Mouse (Mus musculus): ENCODE data around the gene Tmem189. TPM values are rescaled to one million over a fixed set of nuclear protein-coding genes. Genes with fewer than 3 reads are reported as not detected.

Tmem189 gene
- polyA plus RNA-seq, 1 experiment = 36.2 TPM

DNA sequence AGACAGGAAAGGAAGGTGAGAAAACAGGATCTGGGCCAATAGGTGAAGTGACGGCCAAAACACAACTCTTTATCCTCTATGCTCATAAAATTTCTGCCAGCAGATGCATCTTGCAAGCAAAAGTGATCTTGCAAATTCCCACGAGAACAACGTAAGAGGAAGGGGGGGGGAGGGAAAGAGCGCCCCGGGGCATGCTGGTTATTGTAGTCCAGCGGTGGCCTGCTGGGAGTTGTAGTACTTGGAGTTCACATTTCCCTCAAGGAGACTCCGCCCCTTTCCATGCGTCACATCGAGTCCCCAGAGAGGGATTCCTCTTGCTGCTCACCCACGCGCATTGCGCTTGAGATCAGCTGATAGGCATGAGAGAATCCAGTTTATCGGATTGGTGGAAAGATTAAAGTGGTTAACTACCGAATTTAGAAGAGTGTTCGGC, 55.3 kb downstream of the Tmem189 start:
- Histone ChIP-seq H3K4me1 (ENCODE audit: control insufficient read depth, insufficient read depth, low read length) (peaks cover 2% of the 10 kb centered on the region; the same call in 1 of the 2 replicates), H3K27ac (ENCODE audit: control insufficient read depth, insufficient read depth, low read depth, low read length, poor library complexity) (no peak overlapping the region), H3K4me3 (replicated peaks; ENCODE audit: control insufficient read depth, low read depth, low read length) (peak overlapping the region; percentile 5)
- TF ChIP-seq CTCF (IDR thresholded peaks at IDR 0.05; ENCODE audit: control insufficient read depth, insufficient read depth, low read length) (no peak), POLR2A (IDR thresholded peaks at IDR 0.05; ENCODE audit: borderline replicate concordance, control insufficient read depth, low read depth, low read length) (no peak)
- WGBS = under 1% methylated on average over 15 of the region's 15 CpGs

DNA sequence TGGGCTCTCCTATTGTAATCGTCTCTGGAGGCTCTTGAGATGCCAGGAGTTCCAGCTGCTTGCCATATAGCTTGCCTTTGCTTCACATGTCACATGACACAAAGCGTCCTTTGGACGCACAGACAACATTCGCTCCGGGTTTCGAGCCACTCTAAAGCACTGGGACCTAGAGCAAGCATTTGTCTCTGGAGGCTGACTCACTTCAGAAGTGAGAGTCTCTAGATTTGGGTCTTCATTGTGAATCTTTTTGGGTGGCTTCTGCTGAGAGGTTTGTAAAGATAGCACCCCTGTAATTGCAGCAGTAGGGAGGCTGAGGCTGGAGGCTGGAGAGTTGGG, 56.1 kb downstream of the Tmem189 start:
- no peak overlapping the region for H3K4me3 ChIP-seq (replicated peaks; ENCODE audit: control insufficient read depth, low read depth, low read length)
- no peak for TF ChIP-seq CTCF (IDR thresholded peaks at IDR 0.05; ENCODE audit: control insufficient read depth, insufficient read depth, low read length)
- no peak for TF ChIP-seq POLR2A (IDR thresholded peaks at IDR 0.05; ENCODE audit: borderline replicate concordance, control insufficient read depth, low read depth, low read length)
- no peak overlapping the region for H3K27ac ChIP-seq (ENCODE audit: control insufficient read depth, insufficient read depth, low read depth, low read length, poor library complexity)
- H3K4me1 ChIP-seq (ENCODE audit: control insufficient read depth, insufficient read depth, low read length) = peaks cover 4% of the 10 kb centered on the region; the same call in 1 of the 2 replicates
- WGBS = 92% methylated on average over 6 of the region's 6 CpGs

DNA sequence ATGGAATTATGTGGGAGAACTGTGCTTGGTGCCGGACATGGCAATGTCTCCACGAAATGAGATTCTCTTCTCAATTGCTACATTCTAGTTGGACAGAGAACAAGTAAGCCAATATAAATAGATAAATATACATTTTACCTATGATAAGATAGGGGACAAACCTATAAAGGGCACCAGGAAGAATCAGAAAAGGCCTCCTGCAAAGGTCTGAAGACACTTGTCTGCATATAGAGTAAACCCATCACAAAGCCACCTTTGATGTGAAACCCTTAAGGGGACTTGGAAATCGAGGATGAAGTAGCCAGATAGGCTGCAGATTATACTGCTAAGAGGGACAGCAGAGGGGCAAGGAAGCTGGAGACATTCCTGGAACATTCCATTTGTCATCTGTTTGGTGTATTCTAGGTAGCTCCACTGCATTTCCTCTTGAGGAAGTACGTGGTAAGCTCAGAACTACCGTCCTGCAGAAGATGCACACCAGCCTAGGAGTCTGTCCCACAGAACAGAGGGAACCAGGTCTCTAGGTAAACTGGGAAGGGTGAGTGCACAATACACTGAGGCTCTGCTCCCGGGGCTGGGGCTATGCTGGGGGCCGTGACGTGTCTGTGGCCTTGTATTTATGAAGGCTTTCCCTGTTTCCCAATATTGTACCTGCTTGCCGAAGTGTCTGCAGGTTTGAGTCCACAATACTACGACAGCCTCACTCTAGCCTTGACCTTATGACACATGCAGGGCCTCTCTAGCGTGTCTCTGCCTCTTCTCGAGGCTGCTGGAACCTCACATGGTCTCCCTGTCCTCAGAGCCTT, 56.7 kb downstream of the Tmem189 start:
- peak overlapping the region; percentile 80 for H3K4me3 ChIP-seq (replicated peaks; ENCODE audit: control insufficient read depth, low read depth, low read length)
- TF ChIP-seq CTCF (IDR thresholded peaks at IDR 0.05; ENCODE audit: control insufficient read depth, insufficient read depth, low read length) (no peak), POLR2A (IDR thresholded peaks at IDR 0.05; ENCODE audit: borderline replicate concordance, control insufficient read depth, low read depth, low read length) (no peak)
- peak overlapping the region; percentile 97 for H3K27ac ChIP-seq (ENCODE audit: control insufficient read depth, insufficient read depth, low read depth, low read length, poor library complexity)
- WGBS = 61% methylated on average over 12 of the region's 12 CpGs
- H3K4me1 ChIP-seq (ENCODE audit: control insufficient read depth, insufficient read depth, low read length) = peaks cover 4% of the 10 kb centered on the region; the same call in 1 of the 2 replicates

DNA sequence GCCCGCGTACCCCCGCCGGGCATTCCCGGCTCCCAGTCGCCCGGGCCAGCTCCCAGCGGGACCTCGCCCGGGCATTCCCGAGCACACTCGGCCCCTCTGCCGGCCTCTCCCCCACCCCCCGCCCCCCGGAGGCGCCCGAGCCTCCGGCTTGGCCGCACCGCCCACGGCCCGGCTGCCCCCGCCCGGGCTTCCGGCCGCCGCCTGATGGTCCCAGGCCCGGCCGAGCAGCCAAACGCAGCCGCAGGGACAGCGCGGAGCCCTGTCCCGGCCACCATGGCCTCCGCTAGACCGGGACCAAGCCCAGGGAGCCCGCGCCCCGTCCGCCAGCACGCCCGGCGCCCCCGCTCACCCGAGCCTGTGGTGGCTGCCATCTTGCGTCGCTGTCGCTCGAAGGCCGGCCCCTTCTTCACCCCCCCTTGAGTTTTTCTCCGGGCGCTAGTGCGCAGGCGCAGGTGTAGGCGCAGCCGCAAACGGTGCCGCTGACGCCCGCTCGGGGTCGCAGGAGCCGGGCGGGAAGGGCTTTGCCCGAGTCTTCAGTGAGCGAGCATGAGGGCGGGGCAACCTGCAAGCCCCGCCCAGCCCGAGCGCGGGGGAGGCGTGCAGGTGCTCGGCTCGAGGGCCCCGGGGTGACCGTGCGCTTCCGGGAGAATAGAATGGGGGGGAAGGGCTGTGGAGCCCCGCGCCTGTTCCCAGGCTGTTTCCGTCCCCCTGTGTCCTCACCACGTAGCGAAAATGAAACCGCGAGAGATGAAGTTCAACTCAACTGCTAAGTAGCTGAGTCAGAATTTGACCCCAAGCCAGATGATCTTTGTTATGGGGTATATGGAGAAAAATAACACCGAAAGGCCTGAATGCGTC, 57.8 kb downstream of the Tmem189 start, which contains the start of gene Ube2v1:
Ube2v1 (minus strand) TSS at position 505 of the 858 bp plus-strand sequence.
- 1% methylated on average over 87 of the region's 87 CpGs for WGBS
- Histone ChIP-seq H3K4me3 (replicated peaks; ENCODE audit: control insufficient read depth, low read depth, low read length) (peak within 1 kb of the TSS; percentile 80), H3K27ac (ENCODE audit: control insufficient read depth, insufficient read depth, low read depth, low read length, poor library complexity) (peak within 1 kb of the TSS; percentile 97), H3K4me1 (ENCODE audit: control insufficient read depth, insufficient read depth, low read length) (peaks cover 6% of the 10 kb centered on the region)
- TF ChIP-seq CTCF (IDR thresholded peaks at IDR 0.05; ENCODE audit: control insufficient read depth, insufficient read depth, low read length) (no peak), POLR2A (IDR thresholded peaks at IDR 0.05; ENCODE audit: borderline replicate concordance, control insufficient read depth, low read depth, low read length) (peak; percentile 73; the same call in 1 of the 2 replicates)

DNA sequence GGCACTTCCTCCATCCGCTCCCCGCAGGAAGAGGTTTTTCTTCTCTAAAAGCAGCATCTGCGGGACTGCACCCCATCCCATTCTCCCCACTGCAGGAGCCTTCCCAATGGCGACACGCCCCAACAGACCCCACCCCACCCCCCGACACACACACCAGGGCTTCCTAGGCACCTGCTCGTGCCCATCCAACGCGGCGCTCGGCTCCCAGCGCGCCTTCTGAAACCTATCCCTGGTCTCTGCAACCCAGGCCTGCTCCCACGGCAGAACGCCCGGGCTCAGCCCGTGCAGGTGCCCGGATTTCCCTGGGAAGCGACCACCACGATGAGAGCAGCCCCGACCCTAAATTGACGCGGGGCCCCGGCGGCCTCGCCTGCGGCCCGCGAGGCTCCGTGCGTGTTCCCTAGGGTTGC, 58.4 kb downstream of the Tmem189 start:
- WGBS = 0% methylated on average over 31 of the region's 31 CpGs
- no peak for TF ChIP-seq CTCF (IDR thresholded peaks at IDR 0.05; ENCODE audit: control insufficient read depth, insufficient read depth, low read length)
- TF ChIP-seq POLR2A (IDR thresholded peaks at IDR 0.05; ENCODE audit: borderline replicate concordance, control insufficient read depth, low read depth, low read length) = no peak
- H3K4me1 ChIP-seq (ENCODE audit: control insufficient read depth, insufficient read depth, low read length) = peaks cover 6% of the 10 kb centered on the region

DNA sequence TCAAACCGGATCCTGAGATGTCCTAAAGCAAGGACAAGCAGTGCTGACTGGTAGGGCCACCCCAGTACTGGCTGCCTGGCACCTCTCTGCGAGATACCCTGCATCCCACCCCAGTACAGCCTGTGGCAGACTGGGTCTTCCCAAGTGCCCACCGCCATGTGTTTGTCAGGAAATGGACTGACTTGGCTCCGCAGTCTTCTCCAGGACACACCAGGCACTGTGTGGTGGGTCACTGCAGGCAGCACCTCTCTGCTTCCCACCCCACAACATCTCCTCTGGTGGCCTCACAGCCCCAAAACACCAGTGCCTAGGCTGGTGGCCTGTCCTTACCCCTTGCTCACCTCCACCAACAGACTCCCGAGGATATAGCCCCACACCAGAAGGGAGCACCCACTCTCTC, 59.2 kb downstream of the Tmem189 start:
- TF ChIP-seq POLR2A (IDR thresholded peaks at IDR 0.05; ENCODE audit: borderline replicate concordance, control insufficient read depth, low read depth, low read length) (no peak), CTCF (IDR thresholded peaks at IDR 0.05; ENCODE audit: control insufficient read depth, insufficient read depth, low read length) (no peak)
- H3K4me1 ChIP-seq (ENCODE audit: control insufficient read depth, insufficient read depth, low read length) = peaks cover 6% of the 10 kb centered on the region
- peak overlapping the region; percentile 93 for H3K27ac ChIP-seq (ENCODE audit: control insufficient read depth, insufficient read depth, low read depth, low read length, poor library complexity)
- 56% methylated on average over 5 of the region's 5 CpGs for WGBS
- H3K4me3 ChIP-seq (replicated peaks; ENCODE audit: control insufficient read depth, low read depth, low read length) = peak overlapping the region; percentile 49

More for the DNA sequence above, 58.4 kb downstream of the Tmem189 start:
- peak overlapping the region; percentile 49 for H3K4me3 ChIP-seq (replicated peaks; ENCODE audit: control insufficient read depth, low read depth, low read length)
- peak overlapping the region; percentile 97 for H3K27ac ChIP-seq (ENCODE audit: control insufficient read depth, insufficient read depth, low read depth, low read length, poor library complexity)

DNA sequence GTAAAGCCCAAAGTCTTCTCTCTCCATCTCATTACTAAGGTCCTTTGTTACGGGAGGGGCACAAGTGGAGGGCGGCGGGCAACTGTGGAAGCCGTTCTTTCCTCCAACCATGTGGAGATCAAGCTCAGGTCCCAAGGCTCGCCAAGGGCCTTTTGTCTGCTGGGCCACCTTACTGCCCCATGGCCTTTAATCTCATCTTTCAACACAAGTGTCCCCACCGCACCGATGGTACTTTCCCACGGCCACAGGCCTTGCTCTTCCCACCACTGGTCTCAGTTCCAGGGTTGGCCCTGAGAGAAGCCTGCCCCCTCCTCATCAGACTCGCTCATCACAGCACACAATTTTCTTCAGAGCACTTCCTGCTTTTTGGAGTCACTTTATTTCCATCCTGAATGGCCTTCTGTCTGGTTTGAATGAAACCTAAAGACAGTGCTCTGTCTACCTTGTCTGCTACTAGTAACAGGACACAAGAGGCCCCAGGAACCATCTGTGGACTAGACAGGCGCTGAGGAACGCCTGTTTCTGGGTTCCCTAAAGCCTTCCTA, 59.9 kb downstream of the Tmem189 start:
- H3K4me3 ChIP-seq (replicated peaks; ENCODE audit: control insufficient read depth, low read depth, low read length) = peak overlapping the region; percentile 54
- 77% methylated on average over 11 of the region's 11 CpGs for WGBS
- H3K27ac ChIP-seq (ENCODE audit: control insufficient read depth, insufficient read depth, low read depth, low read length, poor library complexity) = peak overlapping the region; percentile 93
- peaks cover 6% of the 10 kb centered on the region for H3K4me1 ChIP-seq (ENCODE audit: control insufficient read depth, insufficient read depth, low read length)
- no peak for TF ChIP-seq CTCF (IDR thresholded peaks at IDR 0.05; ENCODE audit: control insufficient read depth, insufficient read depth, low read length)
- TF ChIP-seq POLR2A (IDR thresholded peaks at IDR 0.05; ENCODE audit: borderline replicate concordance, control insufficient read depth, low read depth, low read length) = no peak

DNA sequence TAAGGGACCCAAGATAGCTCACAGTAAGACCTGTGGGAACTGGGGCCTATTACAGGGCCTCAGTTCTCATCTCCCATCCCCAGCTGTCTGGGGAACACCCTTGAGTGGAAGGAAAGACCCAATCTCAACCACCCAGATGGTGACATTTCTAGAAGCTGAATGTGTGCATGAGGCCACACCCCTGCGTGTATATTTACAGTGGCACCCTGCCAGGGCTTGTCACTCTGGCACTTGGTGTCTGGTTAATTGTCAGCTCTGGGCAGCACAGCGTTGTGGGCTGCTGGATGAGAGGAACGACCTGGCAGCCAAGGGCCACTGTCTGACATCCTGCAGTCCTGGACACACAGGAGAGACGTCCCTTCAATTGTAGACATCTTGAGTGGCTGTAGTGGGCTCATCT, 60.8 kb downstream of the Tmem189 start:
- H3K4me1 ChIP-seq (ENCODE audit: control insufficient read depth, insufficient read depth, low read length) = peaks cover 6% of the 10 kb centered on the region
- 39% methylated on average over 4 of the region's 4 CpGs for WGBS

More for the DNA sequence above, 60.8 kb downstream of the Tmem189 start:
- peak overlapping the region; percentile 54 for H3K4me3 ChIP-seq (replicated peaks; ENCODE audit: control insufficient read depth, low read depth, low read length)
- peak overlapping the region; percentile 93 for H3K27ac ChIP-seq (ENCODE audit: control insufficient read depth, insufficient read depth, low read depth, low read length, poor library complexity)
- no peak for TF ChIP-seq CTCF (IDR thresholded peaks at IDR 0.05; ENCODE audit: control insufficient read depth, insufficient read depth, low read length)
- peak; percentile 92 for TF ChIP-seq POLR2A (IDR thresholded peaks at IDR 0.05; ENCODE audit: borderline replicate concordance, control insufficient read depth, low read depth, low read length)

Measured in bone marrow, adult 2 months (tissue).